Mouse (Mus musculus) heart, postnatal 0 days (tissue): ENCODE results near the gene Xaf1. TPM values are rescaled to one million over a fixed set of nuclear protein-coding genes. Genes with fewer than 3 reads are reported as not detected.
A peak's percentile ranks its signal among the peaks of the same experiment; 100 is the strongest.

Experiments
- ATAC-seq: fragments of 200-750 bp; cut with Nextera tagmentation; 2 replicates; pipeline ENCODE4 v1.8.0; 2017; ENCODE audit warnings: low read depth, moderate number of reproducible peaks, moderate library complexity; ENCODE audit not compliant: insufficient read depth
- DNase-seq: peaks from one replicate; pipeline ENCODE4 v3.0.0-alpha.2; 2016; ENCODE audit warnings: low spot score
- H3K27ac ChIP-seq: fragments of 300-500 bp; sonication (generic); 2 replicates; pipeline ENCODE4 v1.5.1; 2014; ENCODE audit warnings: low read depth, mild to moderate bottlenecking
- H3K27me3 ChIP-seq: fragments of 300-500 bp; sonication (generic); 2 replicates; pipeline ENCODE4 v1.6.1; 2014; ENCODE audit warnings: low read length, mixed read lengths; ENCODE audit not compliant: control insufficient read depth, insufficient read depth
- H3K36me3 ChIP-seq: fragments of 300-500 bp; sonication (generic); replicated peaks from 2 replicates; pipeline ENCODE4 v1.6.1; 2014; ENCODE audit warnings: low read length, mixed read lengths; ENCODE audit not compliant: control insufficient read depth, insufficient read depth
- H3K4me1 ChIP-seq: fragments of 300-500 bp; sonication (generic); 2 replicates; pipeline ENCODE4 v1.6.1; 2014; ENCODE audit warnings: antibody characterized with exemption; ENCODE audit not compliant: control insufficient read depth, insufficient read depth
- H3K4me2 ChIP-seq: fragments of 300-500 bp; sonication (generic); 2 replicates; pipeline ENCODE4 v1.6.1; 2014; ENCODE audit warnings: low read depth, mild to moderate bottlenecking, low read length, moderate library complexity
- H3K4me3 ChIP-seq: fragments of 300-500 bp; sonication (generic); 2 replicates; pipeline ENCODE4 v1.5.1; 2014; ENCODE audit warnings: low read depth, low read length
- H3K9ac ChIP-seq: fragments of 300-500 bp; sonication (generic); replicated peaks from 2 replicates; pipeline ENCODE4 v1.6.1; 2014; ENCODE audit warnings: low read depth, low read length, mixed read lengths
- H3K9me3 ChIP-seq: fragments of 300-500 bp; sonication (generic); replicated peaks from 2 replicates; pipeline ENCODE4 v1.6.1; 2016; ENCODE audit warnings: low read length; ENCODE audit not compliant: control insufficient read depth
- CTCF ChIP-seq: IDR thresholded peaks from 2 replicates; pipeline ENCODE4 v1.5.1; 2016; ENCODE audit warnings: antibody characterized with exemption, control low read depth, low read depth
- EP300 ChIP-seq: IDR thresholded peaks from 2 replicates; pipeline ENCODE4 v1.6.1; 2016; ENCODE audit warnings: antibody characterized with exemption, low read depth
- WGBS: fragments of 180-500 bp; shearing (Covaris S2); extraction: QIAGEN DNeasy Blood & Tissue Kit; methylation state at CpG from one replicate; pipeline ENCODE4 v1.1.7; 2014; 5-methylcytosine and 5-hydroxymethylcytosine counted together
- polyA plus RNA-seq: library from polyadenylated mRNA; unstranded; fragments of >200 nt; fragmentation: Nextera tagmentation; extraction: Ambion mirVana; gene quantifications from 2 replicates; pipeline ENCODE4 v1.2.1, GENCODE M21; 2015
- total RNA-seq: library from RNA; depleted of rRNA; stranded (reverse); fragments of >200 nt; gene quantifications from 2 replicates; pipeline ENCODE4 v1.2.3, GENCODE M21; 2014; ENCODE audit warnings: low replicate concordance

The Xaf1 gene
- total and polyA plus RNA-seq, 2 experiments from 2014 or later, result 2.6 to 19.2 TPM

GRCm38 (mm10) chr11:72311355-72312001, 10.0 kb downstream of the Xaf1 start:
- Histone ChIP-seq H3K4me2 (no peak overlapping the region), H3K9ac (no peak overlapping the region), H3K4me1 (no peaks in the 10 kb centered on the region), H3K4me3 (no peak overlapping the region), H3K9me3 (no peaks in the 10 kb centered on the region), H3K36me3 (peaks cover 17% of the 10 kb centered on the region), H3K27me3 (peaks cover 22% of the 10 kb centered on the region), H3K27ac (no peak overlapping the region)
- DNase-seq (no peak), ATAC-seq (no peak)
- TF ChIP-seq EP300, result no peak
- no peak for TF ChIP-seq CTCF
- WGBS, result 76% methylated on average over 10 of the region's 10 CpGs

DNA sequence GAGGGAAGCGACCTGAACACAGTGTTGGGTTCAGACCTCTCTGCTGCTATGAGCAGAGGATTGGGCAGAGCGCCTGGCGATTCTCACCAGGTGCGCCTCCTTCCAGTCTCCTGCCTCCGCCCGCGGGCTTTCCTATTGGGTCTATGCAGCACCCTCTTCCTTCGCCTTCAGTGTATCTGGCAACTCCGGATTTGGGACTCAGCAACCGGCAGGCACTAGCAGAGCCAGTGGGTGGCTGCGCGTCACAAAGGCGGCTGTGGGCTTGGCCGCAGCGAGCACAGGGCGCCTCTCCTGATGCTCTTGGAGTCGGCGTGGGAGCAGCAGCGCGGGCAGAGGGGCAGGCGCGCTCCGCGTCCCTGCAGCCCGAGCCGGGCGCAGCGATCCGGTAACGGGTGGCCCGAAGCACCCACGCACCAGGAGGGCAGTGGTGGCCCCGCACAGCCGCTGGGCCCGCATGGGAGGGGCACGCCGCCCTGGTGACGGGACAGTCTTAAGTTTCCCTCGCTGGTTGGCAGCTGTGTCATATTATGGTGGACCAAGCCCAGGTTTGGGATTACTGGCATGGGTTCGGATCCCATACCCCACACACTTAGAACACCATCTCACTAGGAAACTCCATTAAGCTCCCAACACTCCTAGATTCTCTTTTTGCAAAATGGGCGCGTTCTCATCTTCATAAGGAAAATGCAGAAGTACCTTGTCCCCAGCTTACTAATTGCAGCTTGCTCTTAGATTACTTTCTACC, 12.9 kb downstream of the Xaf1 start, which contains the start of gene Fbxo39:
TSS of gene Fbxo39 (plus strand) at position 294 of the 745 bp plus-strand sequence.
- H3K4me1 ChIP-seq, result no peaks in the 10 kb centered on the region
- ATAC-seq (no peak), DNase-seq (no peak)
- 0 out of 2 replicates have a peak, but pooled peaks cover 3% of the 10 kb centered on the region for H3K36me3 ChIP-seq
- H3K4me3 ChIP-seq, result peak within 1 kb of the TSS; percentile 28
- peak within 1 kb of the TSS; percentile 46 for H3K4me2 ChIP-seq
- no peak within 1 kb of the TSS for H3K27ac ChIP-seq
- H3K27me3 ChIP-seq, result peaks cover 22% of the 10 kb centered on the region
- WGBS, result 11% methylated on average over 42 of the region's 42 CpGs
- H3K9me3 ChIP-seq, result no peaks in the 10 kb centered on the region
- TF ChIP-seq EP300, result no peak
- no peak for TF ChIP-seq CTCF
- no peak within 1 kb of the TSS; the same call in 1 of the 2 replicates for H3K9ac ChIP-seq

- ATAC-seq (no peak), DNase-seq (no peak)
- Histone ChIP-seq H3K9ac (no peak overlapping the region), H3K9me3 (no peaks in the 10 kb centered on the region), H3K4me3 (no peak overlapping the region), H3K36me3 (no peaks in the 10 kb centered on the region), H3K27ac (no peak overlapping the region), H3K4me2 (no peak overlapping the region), H3K27me3 (peaks cover 22% of the 10 kb centered on the region), H3K4me1 (no peaks in the 10 kb centered on the region)
- TF ChIP-seq EP300 (no peak), CTCF (no peak)
- WGBS, result 58% methylated on average over 5 of the region's 5 CpGs
Measured at GRCm38 (mm10) chr11:72318026-72318425, 16.6 kb downstream of the Xaf1 start.

- Histone ChIP-seq H3K4me1 (no peaks in the 10 kb centered on the region), H3K27ac (no peak overlapping the region), H3K4me3 (no peak overlapping the region), H3K4me2 (no peak overlapping the region), H3K9me3 (no peaks in the 10 kb centered on the region), H3K36me3 (no peaks in the 10 kb centered on the region), H3K27me3 (no peaks in the 10 kb centered on the region), H3K9ac (no peak overlapping the region)
- TF ChIP-seq EP300 (no peak), CTCF (peak; percentile 43)
- no peak for DNase-seq
- no peak for ATAC-seq
- 68% methylated on average over 3 of the region's 3 CpGs for WGBS
Measured at GRCm38 (mm10) chr11:72324431-72324830, 23.0 kb downstream of the Xaf1 start.

DNA sequence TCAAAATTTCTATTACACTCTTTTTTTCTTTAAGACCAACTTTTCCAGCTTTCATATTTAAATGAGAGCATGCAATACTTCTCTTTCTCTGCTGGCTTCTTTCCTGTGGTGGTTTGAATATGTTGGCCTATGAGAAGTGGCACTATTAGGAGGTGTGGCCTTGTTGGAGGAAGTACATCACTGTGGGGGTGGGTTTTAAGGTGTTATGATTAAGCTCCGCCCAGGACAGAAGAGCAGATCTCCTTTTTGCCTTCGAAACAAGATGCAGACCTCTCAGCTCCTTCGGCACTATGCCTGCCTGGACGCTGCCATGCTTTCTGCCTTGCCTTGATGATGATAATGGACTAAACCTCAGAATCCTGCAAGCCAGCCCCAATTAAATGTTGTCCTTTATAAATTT, 24.3 kb downstream of the Xaf1 start:
- Histone ChIP-seq H3K9me3 (no peaks in the 10 kb centered on the region), H3K27ac (no peak overlapping the region), H3K4me3 (no peak overlapping the region), H3K4me2 (no peak overlapping the region), H3K9ac (no peak overlapping the region), H3K36me3 (no peaks in the 10 kb centered on the region), H3K27me3 (no peaks in the 10 kb centered on the region), H3K4me1 (no peaks in the 10 kb centered on the region)
- TF ChIP-seq CTCF (no peak), EP300 (no peak)
- WGBS, result 74% methylated on average over 4 of the region's 4 CpGs
- ATAC-seq, result no peak
- DNase-seq, result no peak
